Mouse (Mus musculus) heart, postnatal 0 days (tissue): ENCODE measurements around the gene 1700020L24Rik. TPM values are rescaled to one million over a fixed set of nuclear protein-coding genes. Genes with fewer than 3 reads are reported as not detected.

ENCODE experiments used
- ATAC-seq: fragments of 200-750 bp; cut with Nextera tagmentation; 2 replicates; pipeline ENCODE4 v1.8.0; 2017; ENCODE audit warnings: low read depth, moderate number of reproducible peaks, moderate library complexity; ENCODE audit not compliant: insufficient read depth
- DNase-seq: peaks from one replicate; pipeline ENCODE4 v3.0.0-alpha.2; 2016; ENCODE audit warnings: low spot score
- H3K27ac ChIP-seq: fragments of 300-500 bp; sonication (generic); 2 replicates; pipeline ENCODE4 v1.5.1; 2014; ENCODE audit warnings: low read depth, mild to moderate bottlenecking
- H3K27me3 ChIP-seq: fragments of 300-500 bp; sonication (generic); 2 replicates; pipeline ENCODE4 v1.6.1; 2014; ENCODE audit warnings: low read length, mixed read lengths; ENCODE audit not compliant: control insufficient read depth, insufficient read depth
- H3K36me3 ChIP-seq: fragments of 300-500 bp; sonication (generic); replicated peaks from 2 replicates; pipeline ENCODE4 v1.6.1; 2014; ENCODE audit warnings: low read length, mixed read lengths; ENCODE audit not compliant: control insufficient read depth, insufficient read depth
- H3K4me1 ChIP-seq: fragments of 300-500 bp; sonication (generic); 2 replicates; pipeline ENCODE4 v1.6.1; 2014; ENCODE audit warnings: antibody characterized with exemption; ENCODE audit not compliant: control insufficient read depth, insufficient read depth
- H3K4me2 ChIP-seq: fragments of 300-500 bp; sonication (generic); 2 replicates; pipeline ENCODE4 v1.6.1; 2014; ENCODE audit warnings: low read depth, mild to moderate bottlenecking, low read length, moderate library complexity
- H3K4me3 ChIP-seq: fragments of 300-500 bp; sonication (generic); 2 replicates; pipeline ENCODE4 v1.5.1; 2014; ENCODE audit warnings: low read depth, low read length
- H3K9ac ChIP-seq: fragments of 300-500 bp; sonication (generic); replicated peaks from 2 replicates; pipeline ENCODE4 v1.6.1; 2014; ENCODE audit warnings: low read depth, low read length, mixed read lengths
- H3K9me3 ChIP-seq: fragments of 300-500 bp; sonication (generic); replicated peaks from 2 replicates; pipeline ENCODE4 v1.6.1; 2016; ENCODE audit warnings: low read length; ENCODE audit not compliant: control insufficient read depth
- CTCF ChIP-seq: IDR thresholded peaks from 2 replicates; pipeline ENCODE4 v1.5.1; 2016; ENCODE audit warnings: antibody characterized with exemption, control low read depth, low read depth
- EP300 ChIP-seq: IDR thresholded peaks from 2 replicates; pipeline ENCODE4 v1.6.1; 2016; ENCODE audit warnings: antibody characterized with exemption, low read depth
- WGBS: fragments of 180-500 bp; shearing (Covaris S2); extraction: QIAGEN DNeasy Blood & Tissue Kit; methylation state at CpG from one replicate; pipeline ENCODE4 v1.1.7; 2014; 5-methylcytosine and 5-hydroxymethylcytosine counted together
- polyA plus RNA-seq: library from polyadenylated mRNA; unstranded; fragments of >200 nt; fragmentation: Nextera tagmentation; extraction: Ambion mirVana; gene quantifications from 2 replicates; pipeline ENCODE4 v1.2.1, GENCODE M21; 2015
- total RNA-seq: library from RNA; depleted of rRNA; stranded (reverse); fragments of >200 nt; gene quantifications from 2 replicates; pipeline ENCODE4 v1.2.3, GENCODE M21; 2014; ENCODE audit warnings: low replicate concordance

Gene 1700020L24Rik
- total and polyA plus RNA-seq, 2 experiments from 2014 or later: 1.1 TPM; not detected in 1

- H3K4me3 ChIP-seq: no peak overlapping the region
- WGBS: 33% methylated on average over 16 of the region's 16 CpGs
- peaks cover 23% of the 10 kb centered on the region for H3K27me3 ChIP-seq
- ATAC-seq (peak; percentile 56), DNase-seq (peak; percentile 68)
- H3K4me2 ChIP-seq: no peak overlapping the region; the same call in 1 of the 2 replicates
- H3K4me1 ChIP-seq: peaks cover 34% of the 10 kb centered on the region
- no peak overlapping the region for H3K9ac ChIP-seq
- TF ChIP-seq EP300 (no peak), CTCF (no peak)
- H3K9me3 ChIP-seq: no peaks in the 10 kb centered on the region
- peak overlapping the region; percentile 43 for H3K27ac ChIP-seq
- no peaks in the 10 kb centered on the region for H3K36me3 ChIP-seq
These were observed 10.8 kb downstream of the 1700020L24Rik start for GRCm38 (mm10) chr11:83448021-83448926.

DNA sequence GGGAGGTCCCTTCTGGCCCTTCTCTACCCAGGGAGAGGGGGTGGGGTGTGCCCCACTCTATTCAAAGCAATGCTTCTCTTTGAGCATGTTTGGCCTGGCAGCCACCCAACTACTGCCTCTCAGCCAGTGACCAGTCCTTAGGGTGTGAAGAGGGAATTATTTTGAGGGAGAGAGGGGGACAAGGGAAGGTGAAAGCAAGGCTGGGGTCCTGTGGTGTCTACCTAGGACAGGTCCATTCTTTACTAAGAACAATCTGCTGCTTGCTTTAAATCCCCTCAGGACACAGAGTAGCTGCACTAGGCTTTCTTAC lies 11.4 kb downstream of the 1700020L24Rik start:
- no peak for DNase-seq
- Histone ChIP-seq H3K4me1 (peaks cover 34% of the 10 kb centered on the region), H3K4me2 (no peak overlapping the region)

GRCm38 (mm10) chr11:83449298-83449697 lies 11.8 kb downstream of the 1700020L24Rik start:
- ATAC-seq (peak; percentile 3; the same call in 1 of the 2 replicates), DNase-seq (no peak)
- Histone ChIP-seq H3K36me3 (no peaks in the 10 kb centered on the region), H3K27ac (peak overlapping the region; percentile 43), H3K9ac (no peak overlapping the region), H3K4me3 (no peak overlapping the region), H3K4me2 (no peak overlapping the region), H3K9me3 (no peaks in the 10 kb centered on the region), H3K27me3 (peaks cover 13% of the 10 kb centered on the region), H3K4me1 (peaks cover 38% of the 10 kb centered on the region)
- 44% methylated on average over 4 of the region's 4 CpGs for WGBS
- no peak for TF ChIP-seq EP300

More for the DNA sequence above, 11.4 kb downstream of the 1700020L24Rik start:
- Histone ChIP-seq H3K9me3 (no peaks in the 10 kb centered on the region), H3K27ac (peak overlapping the region; percentile 43), H3K36me3 (no peaks in the 10 kb centered on the region), H3K9ac (no peak overlapping the region), H3K27me3 (peaks cover 17% of the 10 kb centered on the region), H3K4me3 (no peak overlapping the region)
- TF ChIP-seq EP300 (no peak), CTCF (no peak)
- peak; percentile 40 for ATAC-seq

GRCm38 (mm10) chr11:83450550-83450949 lies 13.1 kb downstream of the 1700020L24Rik start:
- Histone ChIP-seq H3K4me1 (peaks cover 50% of the 10 kb centered on the region), H3K9ac (no peak overlapping the region), H3K9me3 (no peaks in the 10 kb centered on the region), H3K4me2 (no peak overlapping the region), H3K4me3 (no peak overlapping the region), H3K27ac (no peak overlapping the region), H3K36me3 (no peaks in the 10 kb centered on the region), H3K27me3 (peaks cover under 1% of the 10 kb centered on the region; the same call in 1 of the 2 replicates)
- no peak for DNase-seq
- TF ChIP-seq CTCF (no peak), EP300 (no peak)
- ATAC-seq: no peak
- 29% methylated on average over 1 of the region's 1 CpGs for WGBS

GRCm38 (mm10) chr11:83451281-83451680 lies 13.8 kb downstream of the 1700020L24Rik start:
- Histone ChIP-seq H3K36me3 (no peaks in the 10 kb centered on the region), H3K27me3 (no peaks in the 10 kb centered on the region), H3K27ac (no peak overlapping the region), H3K4me1 (peaks cover 57% of the 10 kb centered on the region), H3K9ac (no peak overlapping the region), H3K9me3 (no peaks in the 10 kb centered on the region), H3K4me3 (no peak overlapping the region), H3K4me2 (no peak overlapping the region)
- WGBS: 91% methylated on average over 10 of the region's 10 CpGs
- ATAC-seq: no peak
- no peak for TF ChIP-seq CTCF
- TF ChIP-seq EP300: no peak
- DNase-seq: peak; percentile 3
